Mouse (Mus musculus) cerebellum, adult 2 months (tissue): ENCODE results near the gene Rfx2. TPM values are rescaled to one million over a fixed set of nuclear protein-coding genes. Genes with fewer than 3 reads are reported as not detected.

ENCODE experiments used
- DNase-seq, 2 experiments: peaks; one replicate each; pipeline ENCODE4 v3.0.0; 2021
- H3K27ac ChIP-seq: fragments of 200-500 bp; 2 replicates; pipeline ENCODE4 v1.5.1; 2012; ENCODE audit warnings: low read length, control low read depth, inconsistent platforms; ENCODE audit not compliant: insufficient read depth
- H3K27me3 ChIP-seq: fragments of 200-500 bp; 2 replicates; pipeline ENCODE4 v1.6.1; 2012; ENCODE audit warnings: inconsistent platforms, mild to moderate bottlenecking, low read length, moderate library complexity; ENCODE audit not compliant: control insufficient read depth, insufficient read depth
- H3K4me1 ChIP-seq: fragments of 200-500 bp; 2 replicates; pipeline ENCODE4 v1.6.1; 2011; ENCODE audit warnings: low read length; ENCODE audit not compliant: control insufficient read depth, insufficient read depth
- H3K4me3 ChIP-seq: fragments of 200-500 bp; replicated peaks from 2 replicates; pipeline ENCODE3; 2011; ENCODE audit warnings: mild to moderate bottlenecking, low read depth, low read length, control low read depth; ENCODE audit not compliant: insufficient read depth
- CTCF ChIP-seq: fragments of 200-500 bp; IDR thresholded peaks from 2 replicates; pipeline ENCODE4 v1.5.1; 2011; ENCODE audit warnings: low read depth, mild to moderate bottlenecking, control low read depth, low read length, moderate library complexity, borderline replicate concordance; ENCODE audit not compliant: insufficient read depth
- POLR2A ChIP-seq: fragments of 200-500 bp; IDR thresholded peaks from 2 replicates; pipeline ENCODE4 v1.6.1; 2011; ENCODE audit warnings: low read length, control low read depth, borderline replicate concordance; ENCODE audit not compliant: insufficient read depth
- WGBS: fragments of 180-500 bp; shearing (Covaris S2); methylation state at CpG from one replicate; pipeline ENCODE4 v1.1.7; 2018; 5-methylcytosine and 5-hydroxymethylcytosine counted together
- polyA plus RNA-seq: library from polyadenylated mRNA; depleted of rRNA; stranded (reverse); fragments of >200 nt; gene quantifications from 2 replicates; pipeline ENCODE4 v1.2.3, GENCODE M21; 2012

Rfx2 gene
- polyA plus RNA-seq, 1 experiment, result 3.1 TPM

GRCm38 (mm10) chr17:56754271-56755185 lies 76.3 kb downstream of the Rfx2 start:
- Histone ChIP-seq H3K27ac (no peak overlapping the region), H3K4me3 (no peak overlapping the region), H3K27me3 (peaks cover 2% of the 10 kb centered on the region; the same call in 1 of the 2 replicates), H3K4me1 (0 out of 2 replicates have a peak, but pooled peaks cover 2% of the 10 kb centered on the region)
- TF ChIP-seq POLR2A, result no peak
- TF ChIP-seq CTCF, result no peak
- DNase-seq, result no peak
- 11% methylated on average over 36 of the region's 36 CpGs for WGBS

- H3K27ac ChIP-seq, result no peak overlapping the region
- H3K4me1 ChIP-seq, result 0 out of 2 replicates have a peak, but pooled peaks cover 2% of the 10 kb centered on the region
- no peak for DNase-seq
- peaks cover 2% of the 10 kb centered on the region; the same call in 1 of the 2 replicates for H3K27me3 ChIP-seq
- WGBS, result 10% methylated on average over 15 of the region's 15 CpGs
- H3K4me3 ChIP-seq, result no peak overlapping the region
- TF ChIP-seq CTCF (no peak), POLR2A (no peak)
Measured at GRCm38 (mm10) chr17:56753452-56753851, 77.4 kb downstream of the Rfx2 start.

- H3K27me3 ChIP-seq, result no peaks in the 10 kb centered on the region; the same call in 1 of the 2 replicates
- H3K4me3 ChIP-seq, result no peak overlapping the region
- H3K27ac ChIP-seq, result no peak overlapping the region
- DNase-seq, result no peak
- 29% methylated on average over 71 of the region's 71 CpGs for WGBS
- TF ChIP-seq POLR2A, result no peak
- no peaks in the 10 kb centered on the region for H3K4me1 ChIP-seq
Measured at GRCm38 (mm10) chr17:56751404-56752072, 79.3 kb downstream of the Rfx2 start.

- DNase-seq, result no peak
- no peaks in the 10 kb centered on the region; the same call in 1 of the 2 replicates for H3K27me3 ChIP-seq
- H3K27ac ChIP-seq, result no peak overlapping the region
- no peaks in the 10 kb centered on the region for H3K4me1 ChIP-seq
- no peak for TF ChIP-seq POLR2A
- TF ChIP-seq CTCF, result no peak
- no peak overlapping the region for H3K4me3 ChIP-seq
- WGBS, result 60% methylated on average over 5 of the region's 5 CpGs
Measured at GRCm38 (mm10) chr17:56744173-56744572, 86.6 kb downstream of the Rfx2 start.

- 80% methylated on average over 17 of the region's 17 CpGs for WGBS
Measured at GRCm38 (mm10) chr17:56740788-56741160, 90.0 kb downstream of the Rfx2 start.

GRCm38 (mm10) chr17:56740118-56740787 lies 90.6 kb downstream of the Rfx2 start:
- Histone ChIP-seq H3K4me1 (no peaks in the 10 kb centered on the region), H3K27me3 (no peaks in the 10 kb centered on the region; the same call in 1 of the 2 replicates), H3K27ac (no peak overlapping the region), H3K4me3 (no peak overlapping the region)
- TF ChIP-seq CTCF (no peak), POLR2A (no peak)
- DNase-seq, result no peak
- WGBS, result 48% methylated on average over 17 of the region's 17 CpGs

More at GRCm38 (mm10) chr17:56740788-56741160, 90.0 kb downstream of the Rfx2 start:
- Histone ChIP-seq H3K4me1 (no peaks in the 10 kb centered on the region), H3K27me3 (no peaks in the 10 kb centered on the region; the same call in 1 of the 2 replicates), H3K27ac (no peak overlapping the region), H3K4me3 (no peak overlapping the region)
- TF ChIP-seq POLR2A, result no peak
- TF ChIP-seq CTCF, result no peak
- no peak for DNase-seq

GRCm38 (mm10) chr17:56738221-56738620 lies 92.6 kb downstream of the Rfx2 start:
- WGBS, result 62% methylated on average over 10 of the region's 10 CpGs

More at GRCm38 (mm10) chr17:56738221-56738620, 92.6 kb downstream of the Rfx2 start:
- TF ChIP-seq POLR2A (no peak), CTCF (no peak)
- Histone ChIP-seq H3K27ac (no peak overlapping the region), H3K4me1 (no peaks in the 10 kb centered on the region), H3K4me3 (no peak overlapping the region), H3K27me3 (no peaks in the 10 kb centered on the region)
- DNase-seq, result no peak
